Mouse (Mus musculus): Measurements from ENCODE around the gene Zfp128. TPM values are rescaled to one million over a fixed set of nuclear protein-coding genes. Genes with fewer than 3 reads are reported as not detected.
"Not testable (repeated sequence)": the region's sequence is repeated elsewhere in the genome, so short reads cannot be mapped to it uniquely, and the experiment has no call there.

Zfp128 gene
- total and polyA plus RNA-seq, 2 experiments from 2014 or later = 1.9 to 10.7 TPM

DNA sequence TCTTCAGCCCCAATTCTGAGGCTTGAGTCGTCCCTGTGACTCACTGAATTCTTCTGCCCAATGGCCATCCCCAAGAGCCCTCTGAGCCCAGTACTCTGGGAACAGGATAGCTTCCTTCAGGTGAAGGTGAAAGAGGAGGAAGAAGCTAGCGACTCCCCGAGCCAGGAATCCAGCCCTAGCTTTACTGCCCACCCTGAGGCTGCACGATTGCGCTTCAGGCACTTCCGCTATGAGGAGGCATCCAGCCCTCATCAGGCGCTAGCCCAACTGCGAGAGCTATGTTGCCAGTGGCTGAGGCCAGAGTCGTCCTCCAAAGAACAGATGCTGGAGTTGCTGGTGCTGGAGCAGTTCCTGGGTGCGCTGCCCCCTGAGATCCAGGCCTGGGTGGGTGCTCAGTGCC lies 22.6 kb downstream of the Zfp128 start:
- no peak for TF ChIP-seq CTCF (IDR thresholded peaks at IDR 0.05; ENCODE audit: low read depth)
- H3K4me1 ChIP-seq (ENCODE audit: insufficient read depth, low read length) = no peaks in the 10 kb centered on the region

GRCm38 (mm10) chr7:12905146-12905545 lies 24.2 kb downstream of the Zfp128 start:
- H3K27me3 ChIP-seq (ENCODE audit: insufficient read depth, low read length) = no peaks in the 10 kb centered on the region
- ATAC-seq (no peak), DNase-seq (ENCODE audit: low spot score) (no peak)
- no peak for TF ChIP-seq CTCF (IDR thresholded peaks at IDR 0.05; ENCODE audit: low read depth)
- H3K36me3 ChIP-seq (ENCODE audit: insufficient read depth, low read length) = peaks cover 38% of the 10 kb centered on the region
- no peaks in the 10 kb centered on the region for H3K9me3 ChIP-seq (ENCODE audit: low read length)
- H3K4me3 ChIP-seq (ENCODE audit: low read length) = no peak overlapping the region
- H3K9ac ChIP-seq (replicated peaks; ENCODE audit: low read length) = no peak overlapping the region
- no peak overlapping the region for H3K27ac ChIP-seq
- no peak overlapping the region for H3K4me2 ChIP-seq (ENCODE audit: low read depth, low read length)
- WGBS = 93% methylated on average over 1 of the region's 1 CpGs
- H3K4me1 ChIP-seq (ENCODE audit: insufficient read depth, low read length) = no peaks in the 10 kb centered on the region; the same call in 1 of the 2 replicates

More for the DNA sequence above, 22.6 kb downstream of the Zfp128 start:
- Histone ChIP-seq H3K9me3 (ENCODE audit: low read length) (no peaks in the 10 kb centered on the region), H3K4me3 (ENCODE audit: low read length) (no peak overlapping the region), H3K27ac (no peak overlapping the region), H3K27me3 (ENCODE audit: insufficient read depth, low read length) (no peaks in the 10 kb centered on the region), H3K36me3 (ENCODE audit: insufficient read depth, low read length) (peaks cover 36% of the 10 kb centered on the region), H3K9ac (replicated peaks; ENCODE audit: low read length) (no peak overlapping the region), H3K4me2 (ENCODE audit: low read depth, low read length) (no peak overlapping the region)
- ATAC-seq = no peak
- no peak for DNase-seq (ENCODE audit: low spot score)
- WGBS = 67% methylated on average over 10 of the region's 10 CpGs

DNA sequence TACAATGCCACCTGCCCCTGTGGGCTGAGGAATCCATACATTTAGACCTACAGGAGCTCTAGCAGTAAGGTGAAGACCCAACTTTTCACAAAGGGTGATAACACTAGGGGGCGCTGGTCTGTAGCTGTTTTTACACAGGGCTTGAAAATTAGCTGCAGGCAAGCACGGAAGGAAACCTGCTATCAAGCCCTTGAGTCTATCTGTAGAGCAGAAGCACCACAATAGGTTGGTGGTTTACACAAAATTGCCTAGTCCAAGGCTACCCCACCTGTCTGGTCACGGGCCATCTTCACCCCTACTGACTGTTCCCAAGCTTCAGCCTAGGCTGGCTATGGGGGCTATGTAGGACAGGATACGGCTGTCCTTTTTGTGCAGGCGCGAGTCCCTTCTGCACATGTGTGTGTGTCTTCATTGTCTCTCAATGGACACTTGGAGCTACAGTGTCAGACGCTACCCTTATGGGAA lies 28.6 kb downstream of the Zfp128 start:
- peak overlapping the region; percentile 92 for H3K27ac ChIP-seq
- H3K36me3 ChIP-seq (ENCODE audit: insufficient read depth, low read length) = peaks cover 34% of the 10 kb centered on the region
- peak; percentile 33 for ATAC-seq
- TF ChIP-seq CTCF (IDR thresholded peaks at IDR 0.05; ENCODE audit: low read depth) = peak; percentile 78
- H3K9me3 ChIP-seq (ENCODE audit: low read length) = no peaks in the 10 kb centered on the region
- 38% methylated on average over 7 of the region's 7 CpGs for WGBS
- peak; percentile 78 for DNase-seq (ENCODE audit: low spot score)
- no peaks in the 10 kb centered on the region for H3K27me3 ChIP-seq (ENCODE audit: insufficient read depth, low read length)
- no peaks in the 10 kb centered on the region; the same call in 1 of the 2 replicates for H3K4me1 ChIP-seq (ENCODE audit: insufficient read depth, low read length)
- H3K4me3 ChIP-seq (ENCODE audit: low read length) = peak overlapping the region; percentile 49
- H3K4me2 ChIP-seq (ENCODE audit: low read depth, low read length) = peak overlapping the region; percentile 66
- peak overlapping the region; percentile 50 for H3K9ac ChIP-seq (replicated peaks; ENCODE audit: low read length)

DNA sequence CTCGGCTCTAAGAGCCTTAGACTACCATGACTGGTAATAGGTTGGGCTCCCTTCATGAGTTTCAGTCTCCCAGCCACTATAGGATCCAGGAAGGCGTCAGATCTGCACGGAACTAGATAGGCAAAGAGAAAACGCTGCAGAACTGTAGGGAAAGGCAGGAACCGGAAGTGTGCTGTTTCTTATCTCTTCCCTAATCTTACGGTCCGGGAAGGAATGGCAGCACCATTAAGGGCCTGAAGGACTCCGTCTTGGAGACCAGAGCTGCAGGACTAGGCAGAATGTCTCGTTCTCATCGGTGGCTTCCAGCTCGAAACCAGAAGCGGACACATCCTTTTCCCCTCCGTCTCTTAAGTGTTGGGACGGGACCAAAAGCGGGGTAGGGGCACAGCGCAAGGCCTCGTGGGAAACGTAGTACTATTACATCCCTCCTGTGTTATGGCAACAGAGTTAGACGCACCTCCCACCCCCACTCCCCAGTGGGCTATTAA lies 29.2 kb downstream of the Zfp128 start:
- 6% methylated on average over 19 of the region's 19 CpGs for WGBS

GRCm38 (mm10) chr7:12913556-12913955 lies 32.6 kb downstream of the Zfp128 start:
- H3K36me3 ChIP-seq (ENCODE audit: insufficient read depth, low read length) = peaks cover 3% of the 10 kb centered on the region; the same call in 1 of the 2 replicates
- no peaks in the 10 kb centered on the region for H3K27me3 ChIP-seq (ENCODE audit: insufficient read depth, low read length)
- peak; percentile 62 for TF ChIP-seq CTCF (IDR thresholded peaks at IDR 0.05; ENCODE audit: low read depth)
- H3K4me3 ChIP-seq (ENCODE audit: low read length) = no peak overlapping the region
- H3K4me1 ChIP-seq (ENCODE audit: insufficient read depth, low read length) = no peaks in the 10 kb centered on the region; the same call in 1 of the 2 replicates
- no peaks in the 10 kb centered on the region for H3K9me3 ChIP-seq (ENCODE audit: low read length)
- no peak overlapping the region for H3K9ac ChIP-seq (replicated peaks; ENCODE audit: low read length)
- ATAC-seq (no peak), DNase-seq (ENCODE audit: low spot score) (peak; percentile 38)
- H3K27ac ChIP-seq = no peak overlapping the region
- no peak overlapping the region for H3K4me2 ChIP-seq (ENCODE audit: low read depth, low read length)

More for the DNA sequence above, 29.2 kb downstream of the Zfp128 start:
- Histone ChIP-seq H3K9ac (replicated peaks; ENCODE audit: low read length) (peak overlapping the region; percentile 50), H3K27me3 (ENCODE audit: insufficient read depth, low read length) (no peaks in the 10 kb centered on the region), H3K4me2 (ENCODE audit: low read depth, low read length) (peak overlapping the region; percentile 66), H3K9me3 (ENCODE audit: low read length) (no peaks in the 10 kb centered on the region), H3K27ac (peak overlapping the region; percentile 92), H3K4me3 (ENCODE audit: low read length) (peak overlapping the region; percentile 49), H3K36me3 (ENCODE audit: insufficient read depth, low read length) (peaks cover 31% of the 10 kb centered on the region), H3K4me1 (ENCODE audit: insufficient read depth, low read length) (no peaks in the 10 kb centered on the region; the same call in 1 of the 2 replicates)
- DNase-seq (ENCODE audit: low spot score) (peak; percentile 79), ATAC-seq (peak; percentile 91)
- TF ChIP-seq CTCF (IDR thresholded peaks at IDR 0.05; ENCODE audit: low read depth) = no peak

GRCm38 (mm10) chr7:12920495-12920894 lies 39.5 kb downstream of the Zfp128 start:
- H3K27ac ChIP-seq; H3K4me1 ChIP-seq (ENCODE audit: insufficient read depth, low read length); ATAC-seq; H3K27me3 ChIP-seq (ENCODE audit: insufficient read depth, low read length); DNase-seq (ENCODE audit: low spot score); H3K4me3 ChIP-seq (ENCODE audit: low read length); H3K4me2 ChIP-seq (ENCODE audit: low read depth, low read length); H3K9ac ChIP-seq (replicated peaks; ENCODE audit: low read length); H3K9me3 ChIP-seq (ENCODE audit: low read length): not testable (repeated sequence)
- peaks cover 16% of the 10 kb centered on the region for H3K36me3 ChIP-seq (ENCODE audit: insufficient read depth, low read length)
- WGBS = 91% methylated on average over 7 of the region's 8 CpGs

- Histone ChIP-seq H3K4me2 (ENCODE audit: low read depth, low read length) (peak overlapping the region; percentile 88), H3K4me1 (ENCODE audit: insufficient read depth, low read length) (peaks cover 10% of the 10 kb centered on the region), H3K4me3 (ENCODE audit: low read length) (peak overlapping the region; percentile 81), H3K9me3 (ENCODE audit: low read length) (no peaks in the 10 kb centered on the region), H3K27ac (peak overlapping the region; percentile 97), H3K9ac (replicated peaks; ENCODE audit: low read length) (peak overlapping the region; percentile 74), H3K27me3 (ENCODE audit: insufficient read depth, low read length) (no peaks in the 10 kb centered on the region), H3K36me3 (ENCODE audit: insufficient read depth, low read length) (peaks cover 25% of the 10 kb centered on the region)
- 1% methylated on average over 3 of the region's 3 CpGs for WGBS
- ATAC-seq (peak; percentile 18), DNase-seq (ENCODE audit: low spot score) (no peak)
- no peak for TF ChIP-seq CTCF (IDR thresholded peaks at IDR 0.05; ENCODE audit: low read depth)
These were observed 40.3 kb downstream of the Zfp128 start for GRCm38 (mm10) chr7:12921318-12921704.
